ENCODE assay signal across 14 mouse cellular contexts in genomic region chr10:115096191-115096590, GRCm38 (mm10).
"Had no signal": no experiment of that assay in that cellular context is flagged by ENCODE, and none has a peak within 500 bp of the region (broad histone marks: within the 10 kb centered on the region; RNA-seq: fewer than 3 reads in every experiment).

No protein-coding gene starts in this region.

- DNase-seq: lung, adult 18-20 months; lung, embryonic 14.5 days; lung, postnatal 10 days; lung, postnatal 4 days; midbrain, embryonic 14.5 days; retina, postnatal 1 day; right cerebral cortex, adult 18-20 months; right cerebral cortex, postnatal 25 days; right cerebral cortex, postnatal 4 days; spleen, adult 18-20 months; thymus, adult 18-20 months; thymus, postnatal 14 days; thymus, postnatal 36 days had no signal

- ATAC-seq: midbrain, embryonic 16.5 days had no signal
